Mouse (Mus musculus): ENCODE measurements at regions not wholly inside any gene's neighbourhood (a gene's known extent, or its start where the extent isn't known, plus 50 kb on each side); places are given as distances from the start of the nearest gene placed in this dataset.
A peak's percentile ranks its signal among the peaks of the same experiment; 100 is the strongest.

DNA sequence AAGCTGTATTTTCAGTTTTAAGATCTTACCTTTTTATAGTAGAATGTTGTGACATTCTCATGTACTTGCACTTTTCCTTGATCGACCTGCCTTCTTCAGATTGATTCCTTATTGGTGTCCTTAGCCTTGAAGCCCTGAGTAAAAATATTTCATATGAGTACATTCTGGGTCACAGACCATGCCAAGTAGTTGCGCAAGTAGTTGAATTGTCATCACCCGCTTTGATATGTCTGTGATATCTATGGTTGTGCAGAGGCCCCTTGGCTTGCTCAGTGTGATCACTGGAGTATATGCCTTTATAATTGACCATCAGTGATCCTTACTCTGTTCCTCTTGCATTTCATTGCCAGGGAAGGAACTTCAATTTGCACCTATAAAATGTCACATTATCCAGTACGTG lies 131.1 kb upstream of the Reg3g start:
- no peak for DNase-seq (ENCODE audit: low spot score)

DNA sequence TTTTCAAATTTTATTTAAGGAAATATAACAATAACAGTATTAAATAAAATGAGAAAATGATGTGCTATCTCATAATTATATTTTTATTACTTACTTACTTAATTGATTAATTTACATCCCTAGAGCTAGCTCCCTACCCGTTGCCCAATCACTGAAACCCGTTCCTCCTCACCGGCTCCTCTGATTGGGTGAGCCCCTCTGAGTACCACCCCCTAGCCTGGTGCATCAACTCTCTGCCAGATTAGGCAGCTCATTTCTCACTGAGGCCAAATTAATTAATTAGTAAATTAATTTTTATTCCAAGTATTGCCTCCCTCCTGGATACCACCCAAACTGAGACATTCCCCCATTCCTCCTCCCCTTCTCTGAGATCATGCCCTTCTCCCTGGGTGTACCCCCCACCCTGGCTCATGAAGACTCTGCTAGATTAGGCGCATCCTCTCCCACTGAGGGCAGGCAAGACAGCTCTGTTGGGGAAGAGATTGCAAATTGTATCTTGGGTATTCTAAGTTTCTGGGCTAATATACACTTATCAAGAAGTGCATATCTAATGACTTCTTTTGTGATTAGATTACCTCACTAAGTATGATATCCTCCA lies 101.4 kb upstream of the Reg3g start:
- no peak for DNase-seq (ENCODE audit: low spot score)

DNA sequence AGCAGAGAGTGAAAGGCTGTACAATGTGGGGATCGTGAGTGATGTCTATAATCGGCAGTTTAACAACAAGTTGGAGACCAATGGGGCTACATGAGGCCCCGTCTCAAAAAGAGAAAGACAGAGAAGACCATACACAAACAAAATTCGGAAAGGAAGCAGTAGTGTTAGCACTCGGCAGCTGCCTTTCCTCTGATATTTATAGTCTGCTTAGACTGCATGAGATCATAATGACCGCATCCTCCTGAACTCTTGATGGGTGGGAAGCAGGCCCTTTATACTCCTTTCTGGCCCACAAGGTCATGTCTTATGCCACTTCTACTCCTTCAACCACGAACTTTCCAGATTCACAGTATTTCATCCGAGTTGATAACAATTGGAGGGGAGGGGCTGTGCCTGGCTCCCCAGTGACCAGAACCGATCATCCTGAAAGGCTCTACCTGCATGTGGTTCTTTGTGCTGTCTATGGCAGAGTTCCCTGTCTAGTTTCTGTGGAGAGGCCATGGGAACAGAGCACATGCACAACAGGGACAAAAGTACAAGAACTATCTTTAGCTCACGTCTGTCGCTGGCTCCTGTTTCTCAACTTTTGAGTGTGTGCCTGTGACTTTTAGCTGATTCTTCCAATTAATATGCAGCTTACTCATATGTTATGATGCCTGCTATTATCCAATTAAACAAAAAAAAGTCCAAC lies 84.5 kb upstream of the Reg3g start:
- DNase-seq (ENCODE audit: low spot score) = no peak

DNA sequence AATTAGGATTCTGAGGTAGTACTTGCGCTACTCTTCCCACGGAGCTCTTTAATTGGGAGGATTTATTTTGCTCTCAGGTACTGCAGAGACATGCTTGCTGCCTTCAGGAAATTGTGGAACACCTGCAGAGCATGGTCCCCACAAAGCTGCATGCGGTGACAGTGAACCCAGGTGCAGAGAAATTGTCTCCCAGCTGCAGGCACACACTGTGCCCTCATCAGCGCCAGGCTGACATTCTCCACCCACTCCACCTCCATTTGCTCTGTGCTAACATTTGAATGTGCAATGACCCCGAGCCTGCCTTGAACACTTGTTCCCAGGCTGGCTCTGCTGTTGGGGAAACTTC lies 83.7 kb upstream of the Reg3g start:
- DNase-seq (ENCODE audit: low spot score) = no peak

DNA sequence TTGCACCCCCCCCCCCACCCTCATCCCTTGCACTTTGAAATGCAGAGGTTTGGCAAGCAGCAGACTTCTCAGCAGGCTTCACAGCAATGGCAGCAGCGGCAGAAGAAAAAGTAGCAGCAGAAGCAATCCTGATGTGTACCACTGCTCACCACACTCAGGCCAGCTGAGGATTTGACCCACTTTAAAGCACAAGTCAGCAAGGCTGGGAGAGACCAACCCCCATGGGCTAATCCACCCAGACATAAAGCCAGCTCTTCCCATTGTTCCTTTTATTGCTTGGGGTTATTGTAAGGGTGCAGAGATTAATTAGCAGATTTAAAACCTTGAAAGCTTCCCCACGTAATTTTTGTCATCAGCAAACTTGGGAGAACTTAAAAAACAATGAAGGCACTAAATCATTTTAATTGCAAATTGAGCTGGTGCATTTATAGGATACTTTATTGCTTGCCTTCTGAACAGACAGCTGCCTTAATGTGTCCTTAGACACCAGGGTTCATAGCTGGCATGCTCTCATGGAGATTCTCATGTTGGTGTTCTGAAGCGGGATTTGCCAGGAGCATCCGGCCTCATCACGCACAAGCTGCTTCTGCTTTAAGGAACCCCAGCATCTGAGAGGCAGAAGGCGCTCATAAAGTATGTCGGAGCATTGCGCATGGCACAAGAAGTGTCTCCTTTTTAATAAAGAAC lies 83.1 kb upstream of the Reg3g start:
- DNase-seq (ENCODE audit: low spot score) = no peak

DNA sequence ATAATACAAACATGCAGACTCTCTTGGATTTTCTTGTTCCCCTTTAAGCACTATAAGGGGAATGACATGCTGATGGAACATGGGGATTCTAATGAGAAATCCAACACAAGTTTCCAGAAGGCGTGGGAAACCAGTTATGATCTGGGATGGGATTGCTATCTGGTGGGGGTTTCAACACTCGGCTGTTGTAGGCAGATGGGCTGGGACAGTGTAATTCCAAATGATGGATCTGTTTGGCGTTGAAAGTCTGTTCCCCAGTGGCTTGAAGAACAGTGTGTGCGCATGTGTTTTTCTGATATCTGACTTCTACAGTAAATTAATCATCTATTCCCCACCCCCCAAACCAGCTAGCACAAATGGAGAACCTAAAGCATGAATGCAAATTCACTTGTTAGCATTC lies 79.8 kb upstream of the Reg3g start:
- DNase-seq (ENCODE audit: low spot score) = no peak

DNA sequence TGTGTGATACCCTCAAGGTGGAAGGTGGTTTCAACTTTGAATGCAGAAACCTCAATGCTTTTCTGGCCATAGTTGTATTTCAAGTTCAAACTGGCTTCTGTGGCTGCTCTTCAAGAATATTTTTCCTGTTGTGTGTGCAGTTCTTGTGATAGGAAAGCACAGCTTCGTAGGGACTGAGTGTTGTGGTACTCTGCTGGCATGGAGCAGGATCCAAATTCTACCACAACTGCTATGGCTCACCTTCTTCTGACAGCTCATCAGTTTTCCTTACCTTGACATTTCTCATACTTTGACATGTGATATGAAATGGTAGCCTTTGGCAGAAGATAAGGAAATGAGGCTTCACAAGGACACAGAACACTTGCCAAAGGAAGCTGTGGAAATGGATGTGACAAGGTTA lies 79.0 kb upstream of the Reg3g start:
- DNase-seq (ENCODE audit: low spot score) = no peak

DNA sequence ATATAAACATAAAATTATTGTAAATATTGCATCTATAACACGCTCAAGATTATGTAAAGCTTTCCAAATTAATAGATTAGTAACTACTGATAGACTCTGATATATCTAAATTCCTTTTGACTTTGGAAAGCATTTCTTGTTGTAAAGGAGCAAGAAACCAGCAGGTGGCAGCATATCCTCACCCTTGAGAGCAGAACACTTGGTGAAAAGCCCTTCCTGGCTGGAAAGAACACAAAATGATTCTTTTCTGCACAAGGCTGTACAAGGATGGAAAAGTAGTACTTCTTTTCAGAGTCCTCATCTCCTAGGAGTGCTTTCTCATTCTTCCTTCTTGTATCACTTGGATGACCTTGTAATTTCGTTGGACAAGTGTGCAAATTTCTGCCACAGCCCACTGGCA lies 75.6 kb upstream of the Reg3g start:
- peak; percentile 16 for DNase-seq (ENCODE audit: low spot score)

DNA sequence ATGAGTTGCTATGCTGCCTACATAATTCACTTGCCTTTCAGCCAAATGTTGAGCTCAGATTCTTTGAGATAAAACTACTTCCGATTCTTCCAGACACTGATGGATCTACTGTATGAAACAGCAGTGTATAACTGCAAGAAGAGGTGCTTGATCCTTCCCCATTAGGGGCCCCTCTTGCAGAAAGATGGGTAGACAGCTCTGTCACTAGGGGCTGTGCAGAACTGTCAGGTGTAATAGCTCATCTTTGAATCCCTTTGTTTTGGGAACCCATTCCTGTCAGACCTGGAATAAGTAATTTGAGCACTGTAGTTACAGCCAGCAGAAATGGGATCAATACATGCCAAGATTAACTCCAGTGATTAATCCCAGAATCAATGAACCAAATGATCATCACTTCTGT lies 68.8 kb upstream of the Reg3g start:
- no peak for DNase-seq (ENCODE audit: low spot score)

DNA sequence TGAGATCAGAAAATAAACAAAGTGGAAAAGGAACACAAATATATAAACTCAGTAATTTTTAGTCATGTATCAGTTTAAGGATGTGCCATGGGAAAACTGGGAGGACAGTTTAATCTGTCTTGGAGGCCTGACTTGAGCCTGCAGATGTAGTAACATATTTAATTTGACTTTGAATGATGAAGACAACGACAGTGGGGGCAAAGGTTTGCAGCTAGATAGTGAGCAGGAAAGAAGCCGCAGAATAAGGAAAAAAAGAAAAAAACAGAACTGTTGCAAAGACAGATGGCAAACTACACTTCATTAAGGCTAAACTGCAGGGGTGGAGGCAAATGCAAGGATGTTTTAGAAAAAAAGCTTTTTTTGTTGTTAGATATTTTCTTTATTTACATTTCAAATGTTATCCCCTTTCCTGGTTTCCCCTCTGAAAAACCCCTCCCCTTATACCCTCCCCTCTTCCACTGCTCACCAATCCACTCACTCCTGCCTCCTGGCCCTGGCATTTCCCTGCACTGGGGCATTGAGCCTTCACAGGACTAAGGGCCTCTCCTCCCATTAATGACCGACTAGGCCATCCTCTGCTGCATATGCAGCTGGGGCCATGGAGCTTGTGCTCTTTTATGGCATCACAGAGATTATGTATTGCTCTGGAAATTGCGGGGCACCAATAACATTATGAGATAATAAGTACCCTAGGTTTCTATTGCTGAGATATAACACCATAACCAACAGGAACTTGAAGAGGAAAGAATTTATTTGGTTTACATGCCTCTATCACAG lies 58.5 kb upstream of the Reg3g start:
- no peak for DNase-seq (ENCODE audit: low spot score)
